Mouse (Mus musculus) ES-E14 (cell line): ENCODE measurements around the gene Plekho2.

ENCODE experiments used
- HCFC1 ChIP-seq: IDR thresholded peaks from 2 replicates; pipeline ENCODE4 v1.6.1; 2012; ENCODE audit warnings: low read length, inconsistent platforms, borderline replicate concordance; ENCODE audit not compliant: insufficient read depth
- ZC3H11A ChIP-seq: IDR thresholded peaks from 2 replicates; pipeline ENCODE4 v1.6.1; 2012; ENCODE audit warnings: low read depth, mild to moderate bottlenecking, inconsistent platforms, low read length, borderline replicate concordance
- ZNF384 ChIP-seq: IDR thresholded peaks from 2 replicates; pipeline ENCODE4 v1.6.1; 2012; ENCODE audit warnings: low read depth, low read length, inconsistent platforms

GRCm38 (mm10) chr9:65520505-65520876 is 59.3 kb downstream of the Plekho2 start:
- TF ChIP-seq HCFC1 (no peak), ZC3H11A (no peak), ZNF384 (no peak)
